In the genomic region with DNA sequence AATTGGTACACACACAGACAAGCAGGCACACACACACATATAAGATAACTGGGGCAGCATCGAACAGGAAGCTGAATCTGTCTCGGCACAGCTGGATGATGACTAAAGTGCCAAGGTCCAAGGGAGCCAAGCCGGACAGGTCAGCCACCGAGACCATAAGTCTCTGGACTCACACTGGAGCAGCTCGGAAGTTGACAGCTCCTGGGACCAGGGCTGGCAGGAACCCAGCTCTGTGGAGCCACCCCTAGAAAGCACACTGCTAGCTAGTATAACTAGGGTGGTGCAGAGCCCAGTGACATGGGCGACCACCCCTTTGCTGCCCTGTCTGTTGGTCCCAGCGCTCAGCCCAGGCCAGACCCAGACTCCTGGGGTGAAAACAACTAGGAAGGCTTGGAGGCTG, we compare ENCODE assay signal across 25 mouse cellular contexts. TPM values are rescaled to one million over a fixed set of nuclear protein-coding genes. Genes with fewer than 3 reads are reported as not detected.
DNase-seq lines count a peak whose midpoint lies in the region; TF ChIP-seq lines count a peak whose summit lies in the region.
"Had no signal": no experiment of that assay in that cellular context is flagged by ENCODE, and none has a peak within 500 bp of the region (broad histone marks: within the 10 kb centered on the region; RNA-seq: fewer than 3 reads in every experiment).

No protein-coding gene starts in this region.

- H3K4me3 ChIP-seq in small intestine, adult 2 months (ENCODE audit: low read depth, low read length) = no peak overlapping the region
- H3K4me3 ChIP-seq: embryonic facial prominence, embryonic 13.5 days; forebrain, embryonic 13.5 days; heart, embryonic 15.5 days; layer of hippocampus, adult 2 months; liver, embryonic 13.5 days had no signal

- H3K4me1 ChIP-seq in small intestine, adult 2 months (ENCODE audit: control insufficient read depth, insufficient read depth, insufficient read length, low read length) = peaks cover 3% of the 10 kb centered on the region; the same call in 1 of the 2 replicates
- H3K4me1 ChIP-seq: embryonic facial prominence, embryonic 13.5 days; forebrain, embryonic 13.5 days; heart, embryonic 15.5 days; liver, embryonic 13.5 days had no signal

- no peak for TF ChIP-seq POLR2A in small intestine, adult 2 months (IDR thresholded peaks at IDR 0.05; ENCODE audit: low read depth, low read length)

- H3K27ac ChIP-seq in small intestine, adult 2 months (ENCODE audit: insufficient read depth, low read depth, low read length) = peak overlapping the region; percentile 42
- H3K27ac ChIP-seq: embryonic facial prominence, embryonic 13.5 days; forebrain, embryonic 13.5 days; heart, embryonic 15.5 days; hindbrain, embryonic 14.5 days; kidney, postnatal 0 days; layer of hippocampus, adult 2 months; liver, embryonic 13.5 days had no signal

- peak; percentile 13 to 21 for DNase-seq in cerebellum, postnatal 25 days
- no peak for DNase-seq in cerebellum, adult 8-10 months
- peak; percentile 10 for DNase-seq in kidney, postnatal 14 days
- no peak for DNase-seq in kidney, postnatal 4 days
- DNase-seq in adrenal gland, postnatal 25 days = peak; percentile 20
- DNase-seq in thymus, postnatal 36 days = no peak
- DNase-seq: B cell, adult 2 months; cerebellum, adult 11-12 months; cerebellum, postnatal 36 days; embryo, embryonic 11 days; gastrocnemius, postnatal 36 days; heart, postnatal 36 days; liver, embryonic 13.5 days; lung, embryonic 14.5 days; midbrain, embryonic 14.5 days; right cerebral cortex, postnatal 14 days; spleen, adult 18-20 months; thymus, postnatal 14 days had no signal

- no peak for TF ChIP-seq CTCF in small intestine, adult 2 months (IDR thresholded peaks at IDR 0.05; ENCODE audit: extremely low read depth, insufficient read length, insufficient replicate concordance, low read depth, low read length)

- WGBS in small intestine, adult 2 months = 62% methylated on average over 7 of the region's 7 CpGs

- H3K36me3 ChIP-seq in small intestine, adult 2 months (ENCODE audit: control insufficient read depth, insufficient read depth, low read length) = peaks cover 58% of the 10 kb centered on the region

- H3K27me3 ChIP-seq in small intestine, adult 2 months (ENCODE audit: control insufficient read depth, insufficient read depth, low read length) = no peaks in the 10 kb centered on the region
- H3K27me3 ChIP-seq: embryonic facial prominence, embryonic 13.5 days; forebrain, embryonic 13.5 days; heart, embryonic 15.5 days; liver, embryonic 13.5 days had no signal

RNA-seq across cellular contexts. Expression of a gene that starts 41.3 kb away (rescaled TPM):
- total RNA-seq in adrenal gland, postnatal 25 days (2021) = 116 and 120 TPM in 2 replicates
- polyA plus RNA-seq in small intestine, adult 2 months (2012; rRNA removed) = 7.5 and 13.5 TPM in 2 replicates

RNA-seq across cellular contexts. Expression of a gene that starts 51.5 kb away (rescaled TPM):
- total RNA-seq in adrenal gland, postnatal 25 days (2021) = 109 and 110 TPM in 2 replicates
- polyA plus RNA-seq in small intestine, adult 2 months (2012; rRNA removed) = 16.2 and 27.3 TPM in 2 replicates

Comparison
In these comparisons a context has a peak if more than half of its experiments do, and no peak if none do; other contexts are left out.
1. DNase-seq: peak in cerebellum, postnatal 25 days (2 of 2), kidney, postnatal 14 days (single experiment) and adrenal gland, postnatal 25 days (single experiment); none in cerebellum, adult 8-10 months (single experiment), kidney, postnatal 4 days (0 of 2) and thymus, postnatal 36 days (0 of 2).